Mouse (Mus musculus) small intestine, adult 2 months (tissue): ENCODE data around the gene Ube2m.

Experiments
- CTCF ChIP-seq: fragments of 200-500 bp; IDR thresholded peaks from 2 replicates; pipeline ENCODE4 v1.5.1; 2012; ENCODE audit warnings: low read depth, mild to moderate bottlenecking, control low read depth, inconsistent platforms, low read length, moderate library complexity, mixed read lengths; ENCODE audit not compliant: insufficient replicate concordance, insufficient read length; ENCODE audit errors: extremely low read depth
- POLR2A ChIP-seq: fragments of 200-500 bp; IDR thresholded peaks from 2 replicates; pipeline ENCODE4 v1.6.1; 2012; ENCODE audit warnings: low read depth, mild to moderate bottlenecking, control low read depth, inconsistent platforms, low read length, moderate library complexity

DNA sequence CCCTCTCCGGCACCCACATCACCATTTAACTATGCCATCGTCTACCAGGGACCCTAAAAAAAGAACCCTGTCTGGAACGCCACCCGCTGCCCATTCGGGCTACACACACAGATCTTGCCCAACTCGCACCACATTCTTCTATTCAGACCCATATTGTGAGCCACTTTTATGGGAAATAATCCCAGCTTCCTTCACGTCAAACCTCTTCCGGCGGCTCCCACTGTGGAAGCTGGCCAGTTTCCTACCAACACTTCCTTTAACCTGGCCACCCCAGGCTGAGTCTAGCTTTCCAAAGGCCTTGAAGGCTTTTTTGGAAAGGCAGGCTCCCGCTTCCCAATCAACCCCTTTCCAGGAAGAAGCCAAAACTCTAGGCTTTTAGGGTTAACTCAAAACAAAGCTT lies 31.5 kb downstream of the Ube2m start:
- TF ChIP-seq CTCF (no peak), POLR2A (no peak)
